Mouse (Mus musculus) hindbrain, embryonic 11.5 days (tissue): ENCODE results near the gene Myd88. TPM values are rescaled to one million over a fixed set of nuclear protein-coding genes. Genes with fewer than 3 reads are reported as not detected.

ENCODE experiments used
- ATAC-seq: fragments of 200-750 bp; cut with Nextera tagmentation; 2 replicates; pipeline ENCODE4 v1.8.0; 2017; ENCODE audit warnings: mild to moderate bottlenecking, moderate TSS enrichment, moderate library complexity; ENCODE audit not compliant: low FRiP score
- DNase-seq: peaks from one replicate; pipeline ENCODE4 v3.0.0-alpha.2; 2015; ENCODE audit warnings: low spot score
- H3K27ac ChIP-seq: fragments of 300-500 bp; sonication (generic); 2 replicates; pipeline ENCODE4 v1.5.1; 2014; ENCODE audit warnings: mild to moderate bottlenecking, low read depth, low read length
- H3K27me3 ChIP-seq: fragments of 300-500 bp; sonication (generic); 2 replicates; pipeline ENCODE4 v1.6.1; 2014; ENCODE audit warnings: mild to moderate bottlenecking, low read length, moderate library complexity, mixed read lengths; ENCODE audit not compliant: control insufficient read depth, insufficient read depth
- H3K36me3 ChIP-seq: fragments of 300-500 bp; sonication (generic); 2 replicates; pipeline ENCODE4 v1.6.1; 2014; ENCODE audit warnings: mild to moderate bottlenecking, low read length, moderate library complexity, mixed read lengths; ENCODE audit not compliant: control insufficient read depth, insufficient read depth
- H3K4me1 ChIP-seq: fragments of 300-500 bp; sonication (generic); replicated peaks from 2 replicates; pipeline ENCODE4 v1.6.1; 2014; ENCODE audit warnings: low read length, mixed read lengths; ENCODE audit not compliant: control insufficient read depth, insufficient read depth
- H3K4me2 ChIP-seq: fragments of 300-500 bp; sonication (generic); replicated peaks from 2 replicates; pipeline ENCODE4 v1.6.1; 2014; ENCODE audit warnings: mild to moderate bottlenecking, low read depth, low read length
- H3K4me3 ChIP-seq: fragments of 300-500 bp; sonication (generic); 2 replicates; pipeline ENCODE4 v1.5.1; 2014; ENCODE audit warnings: low read depth, low read length
- H3K9ac ChIP-seq: fragments of 300-500 bp; sonication (generic); 2 replicates; pipeline ENCODE4 v1.6.1; 2014; ENCODE audit warnings: low read depth, low read length
- H3K9me3 ChIP-seq: fragments of 300-500 bp; sonication (generic); 2 replicates; pipeline ENCODE4 v1.6.1; 2016; ENCODE audit warnings: low read length; ENCODE audit not compliant: control insufficient read depth
- WGBS: fragments of 180-500 bp; shearing (Covaris S2); extraction: QIAGEN DNeasy Blood & Tissue Kit; methylation state at CpG from one replicate; pipeline ENCODE4 v1.1.7; 2014; 5-methylcytosine and 5-hydroxymethylcytosine counted together
- polyA plus RNA-seq: library from polyadenylated mRNA; unstranded; fragments of >200 nt; fragmentation: Nextera tagmentation; extraction: Ambion mirVana; gene quantifications from 2 replicates; pipeline ENCODE4 v1.2.1, GENCODE M21; 2014

Gene Myd88
- polyA plus RNA-seq, 1 experiment from 2014 or later = 5.7 TPM

- no peak overlapping the region for H3K4me3 ChIP-seq
- no peaks in the 10 kb centered on the region for H3K4me1 ChIP-seq
- no peak overlapping the region for H3K9ac ChIP-seq
- ATAC-seq = no peak
- no peak for DNase-seq
- no peak overlapping the region for H3K4me2 ChIP-seq
- H3K27ac ChIP-seq = no peak overlapping the region
- WGBS = 94% methylated on average over 3 of the region's 3 CpGs
- no peaks in the 10 kb centered on the region for H3K27me3 ChIP-seq
- H3K9me3 ChIP-seq = no peaks in the 10 kb centered on the region
- no peaks in the 10 kb centered on the region for H3K36me3 ChIP-seq
Observed at GRCm38 (mm10) chr9:119368367-119368766, 27.2 kb upstream of the Myd88 start.

DNA sequence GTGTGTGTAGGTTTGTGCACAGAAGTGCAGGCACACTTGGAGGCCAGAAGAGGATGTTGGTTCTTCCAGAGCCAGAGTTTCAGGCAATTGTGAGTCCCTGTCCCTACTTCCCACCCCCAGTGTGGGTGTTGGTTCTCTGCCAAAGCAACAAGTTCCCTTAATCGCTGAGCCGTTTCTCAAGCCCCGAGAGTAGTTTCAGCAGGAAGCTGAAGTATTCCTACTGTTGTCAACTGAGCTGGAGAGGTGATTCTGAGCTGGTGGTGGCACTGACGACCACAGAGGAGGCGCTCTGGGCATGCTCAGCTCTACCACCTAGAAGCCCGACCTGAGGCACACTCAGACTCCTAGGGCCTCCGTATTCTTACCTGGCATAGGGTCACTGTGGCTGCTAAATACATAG lies 24.1 kb upstream of the Myd88 start, which contains the start of gene Slc22a14:
Gene Slc22a14 (minus strand): TSS at position 270 of the 400 bp plus-strand sequence.
- no peak for DNase-seq
- H3K9ac ChIP-seq = no peak within 1 kb of the TSS
- ATAC-seq = no peak
- H3K36me3 ChIP-seq = no peaks in the 10 kb centered on the region
- no peaks in the 10 kb centered on the region for H3K9me3 ChIP-seq
- H3K27me3 ChIP-seq = no peaks in the 10 kb centered on the region
- no peak within 1 kb of the TSS for H3K4me3 ChIP-seq
- H3K4me2 ChIP-seq = no peak within 1 kb of the TSS
- WGBS = 82% methylated on average over 7 of the region's 7 CpGs
- H3K4me1 ChIP-seq = no peaks in the 10 kb centered on the region
- H3K27ac ChIP-seq = no peak within 1 kb of the TSS

DNA sequence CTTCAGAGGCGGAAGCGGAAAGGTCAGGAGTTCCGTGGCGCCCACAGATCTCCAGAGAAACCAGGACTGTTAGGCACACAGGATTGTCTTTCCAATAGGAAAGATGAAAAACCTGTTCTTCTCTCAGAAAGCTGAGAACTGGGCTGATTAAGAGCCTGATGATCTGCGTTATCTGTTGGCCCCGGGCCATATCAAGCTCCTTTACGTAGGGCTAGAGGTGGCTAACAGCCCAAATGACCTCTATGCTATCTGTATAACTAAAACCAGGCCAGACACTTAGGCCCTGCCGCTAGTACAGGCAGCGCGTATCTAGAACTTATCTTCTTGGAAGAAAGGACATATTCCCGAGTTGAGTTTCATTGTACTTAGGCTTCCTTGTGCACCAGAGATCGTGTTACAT lies 22.0 kb upstream of the Myd88 start:
- H3K9ac ChIP-seq = no peak overlapping the region
- H3K27ac ChIP-seq = no peak overlapping the region
- H3K36me3 ChIP-seq = no peaks in the 10 kb centered on the region
- no peak for DNase-seq
- no peaks in the 10 kb centered on the region for H3K27me3 ChIP-seq
- H3K4me1 ChIP-seq = no peaks in the 10 kb centered on the region
- H3K9me3 ChIP-seq = no peaks in the 10 kb centered on the region
- ATAC-seq = no peak
- H3K4me3 ChIP-seq = no peak overlapping the region
- no peak overlapping the region for H3K4me2 ChIP-seq
- WGBS = 89% methylated on average over 12 of the region's 12 CpGs

DNA sequence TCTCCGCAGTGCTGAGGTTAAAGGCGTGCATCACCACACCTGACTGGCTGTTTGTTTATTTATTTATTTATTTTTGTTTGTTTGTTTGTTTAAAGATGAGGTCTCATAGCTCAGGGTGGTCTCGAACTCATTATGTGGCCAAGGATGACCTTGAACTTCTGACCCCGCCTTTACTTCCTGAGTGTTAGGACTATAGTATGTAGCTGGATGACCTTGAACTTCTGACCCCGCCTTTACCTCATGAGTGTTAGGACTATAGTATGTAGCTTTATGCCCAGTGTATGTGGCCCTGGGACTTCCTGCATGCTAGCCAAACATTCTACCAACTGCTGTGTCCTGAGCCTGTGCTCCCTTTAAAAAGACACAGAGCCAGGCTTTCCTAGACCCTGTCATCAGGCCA lies 20.2 kb upstream of the Myd88 start:
- ATAC-seq = no peak
- Histone ChIP-seq H3K4me3 (no peak overlapping the region), H3K27me3 (no peaks in the 10 kb centered on the region), H3K9me3 (no peaks in the 10 kb centered on the region), H3K36me3 (no peaks in the 10 kb centered on the region), H3K4me1 (no peaks in the 10 kb centered on the region), H3K9ac (no peak overlapping the region), H3K4me2 (no peak overlapping the region), H3K27ac (no peak overlapping the region)
- no peak for DNase-seq
- 88% methylated on average over 5 of the region's 5 CpGs for WGBS

GRCm38 (mm10) chr9:119358058-119358429 lies 16.8 kb upstream of the Myd88 start:
- Histone ChIP-seq H3K27ac (no peak overlapping the region), H3K36me3 (no peaks in the 10 kb centered on the region), H3K27me3 (no peaks in the 10 kb centered on the region), H3K4me2 (peak overlapping the region; percentile 67), H3K9me3 (no peaks in the 10 kb centered on the region), H3K4me1 (no peaks in the 10 kb centered on the region), H3K9ac (no peak overlapping the region), H3K4me3 (peak overlapping the region; percentile 39)
- WGBS = 44% methylated on average over 9 of the region's 9 CpGs
- peak; percentile 15 for DNase-seq
- no peak for ATAC-seq

DNA sequence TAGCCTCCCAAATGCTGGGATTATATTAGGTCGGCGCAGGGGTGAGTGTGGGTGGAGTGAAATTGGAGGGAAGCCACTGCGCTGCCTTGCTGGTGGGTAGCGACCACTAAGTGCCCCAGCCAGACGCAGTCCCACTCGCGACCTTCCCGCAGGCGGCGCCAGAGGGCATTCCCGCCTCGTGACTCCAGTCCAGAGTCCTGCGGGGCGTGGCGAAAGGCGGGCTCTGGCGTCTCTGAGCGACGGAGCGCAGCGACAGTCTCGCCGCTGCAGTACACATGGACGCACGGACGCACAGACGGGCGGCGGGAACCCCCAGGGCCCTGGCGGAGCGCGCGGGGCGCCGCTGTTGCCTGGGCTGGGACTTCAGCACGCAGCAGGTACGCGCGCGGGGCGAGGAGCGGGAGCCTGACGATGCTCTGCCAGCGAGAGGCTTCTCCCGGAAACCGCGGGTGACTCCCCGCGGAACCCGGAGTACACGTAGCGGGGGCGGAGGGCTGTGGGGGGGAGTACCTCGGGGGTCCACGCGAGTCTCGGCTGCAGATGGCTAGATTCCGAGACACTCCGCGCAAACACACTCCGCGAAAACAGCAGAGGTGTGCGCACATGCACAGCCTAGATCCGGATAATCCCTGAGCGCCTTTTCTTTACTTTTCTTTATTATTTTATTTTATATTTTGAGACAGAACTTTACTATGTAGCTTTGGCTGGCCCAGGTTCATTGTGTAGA lies 16.3 kb upstream of the Myd88 start, which contains the start of gene Xylb:
Gene Xylb (plus strand): TSS at position 51 of the 727 bp plus-strand sequence.
- ATAC-seq (peak; percentile 89), DNase-seq (peak; percentile 94)
- no peak within 1 kb of the TSS for H3K27ac ChIP-seq
- H3K36me3 ChIP-seq = no peaks in the 10 kb centered on the region
- WGBS = 6% methylated on average over 62 of the region's 65 CpGs
- H3K9me3 ChIP-seq = no peaks in the 10 kb centered on the region
- peak within 1 kb of the TSS; percentile 39 for H3K4me3 ChIP-seq
- H3K4me1 ChIP-seq = no peaks in the 10 kb centered on the region
- peak within 1 kb of the TSS; percentile 56 for H3K9ac ChIP-seq
- no peaks in the 10 kb centered on the region for H3K27me3 ChIP-seq
- peak within 1 kb of the TSS; percentile 67 for H3K4me2 ChIP-seq

DNA sequence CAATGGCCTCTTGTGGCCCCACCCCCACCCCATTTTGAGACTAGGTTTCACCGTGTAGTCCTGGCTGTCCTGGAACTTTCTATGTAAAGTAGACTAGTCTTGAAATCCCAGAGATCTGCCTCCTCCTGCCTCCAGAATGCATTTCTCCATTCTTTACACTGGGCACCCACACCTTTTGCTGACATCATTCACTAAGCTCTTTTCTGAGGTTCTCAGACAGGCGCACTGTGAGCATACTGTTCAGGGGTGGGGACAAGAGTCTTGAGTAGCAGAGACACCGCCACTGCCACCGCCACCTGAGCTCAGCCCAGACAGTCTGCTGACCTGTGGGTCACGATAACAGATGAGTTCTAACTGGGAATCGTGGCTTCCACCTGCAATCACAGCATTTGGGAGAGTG lies 14.7 kb upstream of the Myd88 start:
- Histone ChIP-seq H3K9ac (no peak overlapping the region), H3K27me3 (no peaks in the 10 kb centered on the region), H3K27ac (no peak overlapping the region), H3K4me3 (no peak overlapping the region), H3K4me1 (no peaks in the 10 kb centered on the region), H3K9me3 (no peaks in the 10 kb centered on the region), H3K4me2 (no peak overlapping the region), H3K36me3 (no peaks in the 10 kb centered on the region)
- 76% methylated on average over 6 of the region's 6 CpGs for WGBS
- DNase-seq = no peak
- ATAC-seq = no peak

DNA sequence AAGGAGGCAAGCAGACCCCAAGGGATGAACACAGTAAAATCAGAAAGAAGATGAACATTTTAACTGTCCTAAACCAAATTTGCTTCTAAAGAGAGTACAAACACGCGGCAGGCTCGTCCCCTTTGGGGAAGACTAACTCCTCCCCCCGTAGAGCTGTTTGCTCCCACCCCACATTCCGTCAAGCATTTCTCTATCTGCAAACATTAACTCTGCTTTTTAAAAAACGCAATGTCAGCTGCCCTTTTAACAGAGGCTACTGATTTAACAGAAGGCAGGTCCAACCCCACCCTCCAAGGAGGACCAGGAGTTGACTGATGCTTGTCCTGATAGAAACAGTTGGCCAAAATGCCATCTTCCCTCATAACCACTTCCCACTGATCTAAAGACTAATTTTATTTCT lies 12.7 kb upstream of the Myd88 start:
- DNase-seq (no peak), ATAC-seq (no peak)
- Histone ChIP-seq H3K9me3 (no peaks in the 10 kb centered on the region), H3K4me1 (no peaks in the 10 kb centered on the region), H3K36me3 (no peaks in the 10 kb centered on the region), H3K27me3 (no peaks in the 10 kb centered on the region), H3K27ac (no peak overlapping the region), H3K4me3 (no peak overlapping the region), H3K9ac (no peak overlapping the region), H3K4me2 (no peak overlapping the region)
- WGBS = 72% methylated on average over 6 of the region's 6 CpGs

DNA sequence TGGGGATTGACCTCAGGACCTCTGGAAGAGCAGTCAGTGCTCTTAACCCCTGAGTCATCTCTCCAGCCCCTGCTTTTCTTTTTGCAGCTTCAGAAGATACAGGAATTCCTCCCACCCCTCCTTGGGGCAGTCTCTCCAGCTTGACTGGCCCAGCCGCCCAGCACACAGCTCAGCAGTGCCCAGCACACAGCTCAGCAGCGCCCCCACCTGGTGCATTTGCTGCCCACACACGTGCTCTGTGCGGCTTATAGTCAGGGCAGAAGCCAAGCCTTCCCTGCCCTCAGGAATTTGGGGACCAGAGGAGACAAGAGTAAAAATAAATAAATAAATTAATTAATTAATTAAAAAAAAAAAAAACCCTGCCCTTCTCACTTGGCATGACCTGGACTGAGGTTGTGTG lies 10.8 kb upstream of the Myd88 start:
- no peak overlapping the region for H3K27ac ChIP-seq
- H3K4me2 ChIP-seq = no peak overlapping the region
- no peaks in the 10 kb centered on the region for H3K4me1 ChIP-seq
- H3K4me3 ChIP-seq = no peak overlapping the region
- H3K27me3 ChIP-seq = no peaks in the 10 kb centered on the region
- H3K9ac ChIP-seq = no peak overlapping the region
- 20% methylated on average over 4 of the region's 4 CpGs for WGBS
- no peaks in the 10 kb centered on the region for H3K9me3 ChIP-seq
- H3K36me3 ChIP-seq = no peaks in the 10 kb centered on the region
- peak; percentile 85 for DNase-seq
- ATAC-seq = peak; percentile 79
